Mouse (Mus musculus): ENCODE measurements around the gene Defb48. TPM values are rescaled to one million over a fixed set of nuclear protein-coding genes. Genes with fewer than 3 reads are reported as not detected.

The Defb48 gene
- polyA plus RNA-seq (2015; fragmentation: Illumina TruSeq; extraction: RNeasy Lipid Tissue Mini Kit (QIAGEN cat#74804); ENCODE audit: insufficient read depth, low read depth, low replicate concordance), result not detected

GRCm38 (mm10) chr14:62984410-62984809 is at the start of gene Defb48:
Gene Defb48, minus strand, starts transcription at chr14:62984510.

GRCm38 (mm10) chr14:63011471-63011870 is 27.2 kb upstream of the Defb48 start, which contains the start of gene Defb43:
Gene Defb43, plus strand, starts transcription at chr14:63011771.

GRCm38 (mm10) chr14:62997777-62998176 is 13.5 kb upstream of the Defb48 start, which contains the start of gene Defb47:
Gene Defb47, plus strand, starts transcription at chr14:62998077.

Other genes with a start within 250 kb of the Defb48 start
- gene Ints6, start 223.3 kb downstream of the Defb48 start, polyA plus RNA-seq (2015; fragmentation: Illumina TruSeq; extraction: RNeasy Lipid Tissue Mini Kit (QIAGEN cat#74804); ENCODE audit: insufficient read depth, low read depth, low replicate concordance), result 6.1 TPM
- 3.5 TPM for gene Wdfy2, start 146.8 kb downstream of the Defb48 start, polyA plus RNA-seq (2015; fragmentation: Illumina TruSeq; extraction: RNeasy Lipid Tissue Mini Kit (QIAGEN cat#74804); ENCODE audit: insufficient read depth, low read depth, low replicate concordance)
- not detected for gene Defb47, start 13.6 kb upstream of the Defb48 start, polyA plus RNA-seq (2015; fragmentation: Illumina TruSeq; extraction: RNeasy Lipid Tissue Mini Kit (QIAGEN cat#74804); ENCODE audit: insufficient read depth, low read depth, low replicate concordance)
- not detected for gene Defb43, start 27.3 kb upstream of the Defb48 start, polyA plus RNA-seq (2015; fragmentation: Illumina TruSeq; extraction: RNeasy Lipid Tissue Mini Kit (QIAGEN cat#74804); ENCODE audit: insufficient read depth, low read depth, low replicate concordance)
- gene Defb42, start 62.5 kb upstream of the Defb48 start, polyA plus RNA-seq (2015; fragmentation: Illumina TruSeq; extraction: RNeasy Lipid Tissue Mini Kit (QIAGEN cat#74804); ENCODE audit: insufficient read depth, low read depth, low replicate concordance), result not detected
- gene Defb30, start 65.5 kb upstream of the Defb48 start, polyA plus RNA-seq (2015; fragmentation: Illumina TruSeq; extraction: RNeasy Lipid Tissue Mini Kit (QIAGEN cat#74804); ENCODE audit: insufficient read depth, low read depth, low replicate concordance), result not detected

All from pancreas, adult 10 weeks (tissue).